Mouse (Mus musculus): Measurements from ENCODE around the gene Clmn. TPM values are rescaled to one million over a fixed set of nuclear protein-coding genes. Genes with fewer than 3 reads are reported as not detected.
"Not testable (repeated sequence)": the region's sequence is repeated elsewhere in the genome, so short reads cannot be mapped to it uniquely, and the experiment has no call there.

The Clmn gene
- total RNA-seq, 4 experiments from 2014 or later: 12.7 to 15.3 (median 14.2) TPM

GRCm38 (mm10) chr12:104837111-104837837 is 27.6 kb downstream of the Clmn start:
- no peak for DNase-seq

DNA sequence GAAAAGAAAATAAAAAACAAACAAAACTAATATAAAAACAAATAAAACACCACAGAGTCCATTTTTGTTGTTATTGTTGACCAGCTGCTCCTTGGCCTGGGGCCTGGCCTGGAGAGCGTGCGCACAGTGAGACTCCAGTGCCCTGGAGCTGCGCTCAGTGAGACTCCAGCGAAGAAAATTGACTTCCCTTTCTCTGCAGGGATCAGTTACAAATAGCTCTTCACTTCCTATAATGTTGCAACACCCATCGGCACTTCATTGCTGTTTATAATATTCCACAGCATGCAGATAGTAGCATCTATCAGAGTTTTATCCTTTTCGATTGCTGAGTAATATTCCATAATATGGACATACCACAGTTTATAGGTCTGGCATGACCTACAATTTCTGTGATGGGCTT is 28.6 kb downstream of the Clmn start:
- DNase-seq: no peak

DNA sequence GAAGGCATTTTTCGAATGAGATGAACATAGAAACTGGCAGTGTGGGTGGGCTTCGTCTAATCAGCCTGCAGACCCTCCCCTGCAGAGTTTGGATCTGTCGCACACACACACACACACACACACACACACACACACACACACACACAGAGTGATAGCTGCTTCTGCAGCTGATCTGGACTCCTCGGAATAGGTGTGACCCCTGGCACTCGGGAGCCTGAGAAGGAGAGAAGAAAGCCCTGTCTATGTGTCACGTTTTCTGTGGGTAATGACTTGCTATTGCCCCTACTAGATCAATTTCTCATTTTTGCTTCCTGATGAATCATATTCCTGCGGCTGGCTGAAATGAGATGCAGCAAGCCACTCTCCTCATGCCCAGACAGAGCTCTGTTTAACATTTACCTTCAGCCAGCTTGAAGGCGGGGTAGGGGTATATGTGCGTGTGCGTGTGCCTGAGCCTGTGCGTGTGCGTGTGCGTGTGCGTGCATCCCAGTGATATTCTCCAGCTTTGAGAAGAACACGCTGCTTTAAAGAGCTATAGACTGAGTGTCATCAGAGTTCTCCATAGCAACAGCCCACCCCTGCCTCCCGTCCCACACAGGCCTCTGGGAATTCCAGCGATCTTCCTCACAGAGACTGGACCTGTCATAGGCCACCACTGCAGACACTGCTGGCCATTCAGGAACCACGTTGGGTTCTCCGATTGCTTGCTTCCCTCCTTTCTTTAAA is 29.3 kb downstream of the Clmn start:
- DNase-seq: no peak

GRCm38 (mm10) chr12:104834772-104835171 is 30.1 kb downstream of the Clmn start:
- no peak for DNase-seq

GRCm38 (mm10) chr12:104830666-104831435 is 34.0 kb downstream of the Clmn start:
- no peak for DNase-seq

- DNase-seq: no peak
Observed at GRCm38 (mm10) chr12:104830283-104830639, 34.6 kb downstream of the Clmn start.

DNA sequence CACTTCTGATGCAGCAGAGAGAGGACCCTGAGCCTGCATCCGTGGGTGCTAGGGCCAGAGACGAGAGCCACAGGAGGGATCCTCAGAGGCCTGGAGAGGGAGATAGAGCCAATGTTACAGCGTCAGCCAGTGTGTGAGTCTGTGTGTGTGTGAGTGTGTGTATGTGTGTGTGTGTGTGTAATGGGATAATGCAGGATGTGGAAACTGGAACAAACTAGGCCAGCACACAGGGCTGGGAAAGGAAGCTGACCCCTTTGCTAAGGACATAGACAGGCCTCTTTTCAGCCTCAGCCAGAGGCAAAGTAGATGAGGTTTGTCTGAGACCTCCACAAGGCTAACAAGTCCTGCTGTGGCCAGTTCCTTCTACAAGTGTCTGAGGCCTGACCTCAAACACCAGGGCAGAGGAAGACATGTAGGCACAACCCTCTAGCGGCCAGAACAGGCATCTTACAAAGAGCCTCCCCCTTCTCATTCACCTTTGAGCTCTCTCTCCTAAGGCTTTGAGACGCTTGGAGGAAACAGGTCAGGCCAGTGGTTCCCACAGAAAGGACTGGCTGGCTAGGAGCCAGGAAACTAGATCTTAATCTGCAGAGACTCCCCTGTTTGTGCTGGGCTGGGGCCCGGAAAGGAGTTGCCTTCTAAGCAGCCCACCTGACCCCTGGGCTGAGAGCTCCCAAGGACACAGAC is 35.1 kb downstream of the Clmn start:
- no peak for DNase-seq

DNA sequence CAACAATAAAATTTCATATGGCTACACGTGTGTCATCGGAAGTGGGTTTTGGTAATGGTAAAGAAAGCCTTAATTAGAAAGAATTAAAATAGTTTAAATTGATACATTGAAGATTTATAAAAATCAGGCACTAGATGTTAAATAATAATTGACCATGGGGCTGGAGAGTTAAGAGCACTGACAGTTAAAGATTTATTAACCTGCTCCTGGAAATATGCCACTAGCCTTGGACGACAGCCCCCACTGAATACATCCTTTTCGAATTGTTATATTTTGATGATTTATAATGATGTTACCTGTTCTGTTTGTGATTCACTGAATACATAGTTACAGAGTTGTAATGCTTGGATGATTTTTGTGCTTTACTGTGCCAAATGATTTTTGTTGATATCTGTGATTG is 35.9 kb downstream of the Clmn start:
- DNase-seq: not testable (repeated sequence)

- DNase-seq: no peak
Observed at GRCm38 (mm10) chr12:104827721-104828120, 37.2 kb downstream of the Clmn start.

GRCm38 (mm10) chr12:104824907-104825267 is 40.0 kb downstream of the Clmn start:
- no peak for DNase-seq

- peak; percentile 73 for DNase-seq
Observed at GRCm38 (mm10) chr12:104824244-104824906, 40.5 kb downstream of the Clmn start.

GRCm38 (mm10) chr12:104823722-104824121 is 41.2 kb downstream of the Clmn start:
- no peak for DNase-seq

- no peak for DNase-seq
Observed at GRCm38 (mm10) chr12:104822838-104823599, 41.9 kb downstream of the Clmn start.

DNA sequence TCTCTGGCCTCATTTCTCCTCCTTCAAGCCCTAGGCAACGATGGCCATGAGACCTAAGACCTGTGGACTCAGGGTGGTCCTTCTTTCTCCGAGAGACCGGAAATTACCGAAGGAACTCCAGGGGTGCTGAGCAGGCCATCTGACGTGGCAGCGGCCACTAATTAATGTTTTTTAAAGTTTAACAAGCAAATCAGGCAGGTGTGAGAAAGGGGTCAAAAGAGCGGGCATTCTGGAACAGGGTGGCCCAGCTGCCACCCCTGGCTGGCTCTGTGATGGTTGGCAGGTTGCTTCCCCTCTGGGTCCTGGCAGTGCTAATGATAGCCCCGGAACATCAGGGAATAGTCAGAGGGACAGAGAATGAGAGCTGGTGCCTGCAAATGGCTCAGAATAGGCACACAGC is 42.7 kb downstream of the Clmn start:
- no peak for DNase-seq

GRCm38 (mm10) chr12:104820061-104820460 is 44.8 kb downstream of the Clmn start:
- DNase-seq: no peak

DNA sequence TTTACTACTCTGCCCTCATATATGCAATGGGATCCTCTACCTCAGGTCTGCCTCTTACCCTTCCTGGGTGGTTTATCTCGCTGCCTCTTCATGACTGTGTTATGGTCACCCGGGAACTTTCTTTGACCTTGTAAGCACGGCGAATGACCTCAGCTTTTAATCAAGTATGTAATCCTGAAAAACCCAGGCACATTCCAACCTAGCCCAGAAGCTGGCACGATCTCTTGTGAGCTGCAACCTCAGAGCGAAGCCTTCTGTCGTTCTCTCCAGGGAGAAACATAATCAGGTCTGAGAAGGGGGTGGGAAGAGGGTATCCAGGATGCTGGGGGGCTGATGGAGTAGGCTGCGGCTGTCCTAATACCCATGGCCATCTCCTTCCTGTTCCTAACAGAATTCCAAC is 45.8 kb downstream of the Clmn start:
- peak; percentile 36 for DNase-seq

DNA sequence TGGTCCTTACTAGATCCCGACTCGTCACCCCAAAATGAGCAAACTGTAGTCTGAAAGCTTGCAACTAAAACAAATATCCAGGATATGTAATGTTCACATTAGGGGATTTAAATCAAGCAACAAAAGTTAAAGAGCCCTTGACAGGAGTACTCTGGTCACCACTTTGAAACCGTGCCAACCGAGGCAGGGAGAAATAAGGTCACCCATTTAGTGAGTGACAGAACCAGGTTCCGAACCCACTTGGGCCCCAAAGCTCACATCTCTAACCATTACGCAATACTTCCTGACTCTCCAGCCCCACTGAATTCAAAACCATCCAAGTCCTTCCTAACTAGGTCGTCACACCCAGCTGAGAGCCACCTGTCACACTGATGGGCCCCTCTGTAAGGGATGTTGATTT is 46.8 kb downstream of the Clmn start:
- peak; percentile 57 for DNase-seq

- DNase-seq: no peak
Observed at GRCm38 (mm10) chr12:104817172-104817866, 47.6 kb downstream of the Clmn start.

DNA sequence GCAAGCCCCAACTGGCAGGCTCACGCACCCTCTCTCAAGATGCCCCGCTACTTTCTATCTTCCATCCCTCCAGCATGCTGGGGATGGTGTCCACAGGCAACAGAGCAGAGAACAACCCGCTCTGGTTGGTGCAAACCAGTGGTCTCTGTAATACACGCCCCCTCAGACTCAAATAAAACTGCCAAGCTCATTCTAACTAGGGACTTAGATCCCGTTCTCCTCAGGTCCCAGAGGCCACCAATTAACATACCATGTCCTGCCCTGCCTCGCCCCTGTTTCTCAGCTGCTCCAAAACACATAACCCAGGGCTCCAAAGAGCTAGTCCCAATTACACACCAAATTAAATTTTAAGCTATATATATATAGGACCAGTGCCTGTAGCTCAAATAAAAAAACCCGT is 50.6 kb downstream of the Clmn start:
- no peak for DNase-seq

- no peak for DNase-seq
Observed at GRCm38 (mm10) chr12:104813762-104814161, 51.1 kb downstream of the Clmn start.

- DNase-seq: no peak
Observed at GRCm38 (mm10) chr12:104812711-104813110, 52.2 kb downstream of the Clmn start.
